9 mouse cellular contexts compared by ENCODE assay signal in genomic region chr4:131400756-131401155, GRCm38 (mm10).
DNase-seq lines count a peak whose midpoint lies in the region; ATAC-seq and TF ChIP-seq lines count a peak whose summit lies in the region.
"Had no signal": no experiment of that assay in that cellular context is flagged by ENCODE, and none has a peak within 500 bp of the region (broad histone marks: within the 10 kb centered on the region; RNA-seq: fewer than 3 reads in every experiment).

No protein-coding gene starts in this region.

- no peaks in the 10 kb centered on the region for H3K36me3 ChIP-seq in forebrain, embryonic 10.5 days (replicated peaks)
- H3K36me3 ChIP-seq in forebrain, embryonic 12.5 days (replicated peaks): no peaks in the 10 kb centered on the region
- no peaks in the 10 kb centered on the region for H3K36me3 ChIP-seq in neural tube, embryonic 15.5 days
- H3K36me3 ChIP-seq: limb, embryonic 15.5 days had no signal

- H3K27me3 ChIP-seq in forebrain, embryonic 10.5 days (ENCODE audit: poor library complexity, severe bottlenecking): no peaks in the 10 kb centered on the region; the same call in 1 of the 2 replicates
- H3K27me3 ChIP-seq in forebrain, embryonic 12.5 days: no peaks in the 10 kb centered on the region
- H3K27me3 ChIP-seq in neural tube, embryonic 15.5 days (replicated peaks): peaks cover 3% of the 10 kb centered on the region; the same call in 1 of the 2 replicates
- no peaks in the 10 kb centered on the region for H3K27me3 ChIP-seq in cerebellum, adult 2 months (ENCODE audit: control insufficient read depth, insufficient read depth, low read length)

- H3K4me3 ChIP-seq in forebrain, embryonic 10.5 days: no peak overlapping the region
- H3K4me3 ChIP-seq in forebrain, embryonic 12.5 days (replicated peaks): no peak overlapping the region
- no peak overlapping the region for H3K4me3 ChIP-seq in neural tube, embryonic 15.5 days (replicated peaks)
- no peak overlapping the region for H3K4me3 ChIP-seq in cerebellum, adult 2 months (replicated peaks; ENCODE audit: insufficient read depth, low read depth, low read length)
- H3K4me3 ChIP-seq: limb, embryonic 15.5 days had no signal

- DNase-seq in forebrain, embryonic 10.5 days (ENCODE audit: extremely low spot score, low spot score): peak; percentile 66
- peak; percentile 72 for DNase-seq in neural tube, embryonic 10.5 days (ENCODE audit: extremely low spot score, low spot score)
- DNase-seq in cerebellum, adult 2 months: peak; percentile 47 to 71
- DNase-seq in induced T-regulatory cell, adult 2 months (ENCODE audit: low read depth): peak; percentile 28
- peak; percentile 16 for DNase-seq in lung, postnatal 25 days (ENCODE audit: low spot score)
- DNase-seq in urinary bladder, postnatal 14 days (ENCODE audit: low spot score): peak; percentile 80

- no peak overlapping the region for H3K27ac ChIP-seq in forebrain, embryonic 10.5 days
- no peak overlapping the region for H3K27ac ChIP-seq in forebrain, embryonic 12.5 days
- no peak overlapping the region for H3K27ac ChIP-seq in neural tube, embryonic 15.5 days (replicated peaks)
- H3K27ac ChIP-seq in cerebellum, adult 2 months (ENCODE audit: insufficient read depth, low read length): no peak overlapping the region
- H3K27ac ChIP-seq: limb, embryonic 15.5 days had no signal

- ATAC-seq in forebrain, embryonic 12.5 days (ENCODE audit: low FRiP score): no peak
- ATAC-seq in neural tube, embryonic 15.5 days (ENCODE audit: low FRiP score): no peak

- 25% methylated on average over 11 of the region's 11 CpGs for WGBS in forebrain, embryonic 10.5 days
- WGBS in forebrain, embryonic 12.5 days: 26% methylated on average over 11 of the region's 11 CpGs
- 28% methylated on average over 11 of the region's 11 CpGs for WGBS in neural tube, embryonic 15.5 days
- 21% methylated on average over 11 of the region's 11 CpGs for WGBS in cerebellum, adult 2 months

- TF ChIP-seq CTCF in cerebellum, adult 2 months (IDR thresholded peaks at IDR 0.05; ENCODE audit: borderline replicate concordance, insufficient read depth, low read depth, low read length): peak; percentile 65

- peaks cover 4% of the 10 kb centered on the region; the same call in 1 of the 2 replicates for H3K9me3 ChIP-seq in forebrain, embryonic 10.5 days
- no peaks in the 10 kb centered on the region for H3K9me3 ChIP-seq in forebrain, embryonic 12.5 days
- H3K9me3 ChIP-seq in neural tube, embryonic 15.5 days (replicated peaks): no peaks in the 10 kb centered on the region
- H3K9me3 ChIP-seq: limb, embryonic 15.5 days had no signal

- peaks cover 14% of the 10 kb centered on the region for H3K4me1 ChIP-seq in forebrain, embryonic 10.5 days
- H3K4me1 ChIP-seq in forebrain, embryonic 12.5 days: peaks cover 6% of the 10 kb centered on the region; the same call in 1 of the 2 replicates
- H3K4me1 ChIP-seq in neural tube, embryonic 15.5 days: peaks cover 10% of the 10 kb centered on the region
- peaks cover 11% of the 10 kb centered on the region; the same call in 1 of the 2 replicates for H3K4me1 ChIP-seq in cerebellum, adult 2 months (ENCODE audit: control insufficient read depth, insufficient read depth, low read length)

- no peak overlapping the region for H3K9ac ChIP-seq in forebrain, embryonic 12.5 days
- no peak overlapping the region for H3K9ac ChIP-seq in neural tube, embryonic 15.5 days (replicated peaks)
- H3K9ac ChIP-seq: limb, embryonic 15.5 days had no signal

- no peak for TF ChIP-seq POLR2A in cerebellum, adult 2 months (IDR thresholded peaks at IDR 0.05; ENCODE audit: borderline replicate concordance, insufficient read depth, low read length)

- H3K4me2 ChIP-seq in forebrain, embryonic 12.5 days: no peak overlapping the region
- H3K4me2 ChIP-seq in neural tube, embryonic 15.5 days: no peak overlapping the region
- H3K4me2 ChIP-seq: limb, embryonic 15.5 days had no signal

Comparison
In these comparisons a context has a peak if more than half of its experiments do, and no peak if none do; other contexts are left out.
1. DNase-seq: peak in every context shown above with its lines; median percentile 80 in urinary bladder, postnatal 14 days; 72 in neural tube, embryonic 10.5 days; 66 in forebrain, embryonic 10.5 days; 59 in cerebellum, adult 2 months; 28 in induced T-regulatory cell, adult 2 months; 16 in lung, postnatal 25 days.